Mouse (Mus musculus) Muller cell, postnatal 12 days (primary cell): ENCODE data around the gene Pdzd2.

Experiments
- DNase-seq: peaks from one replicate; pipeline ENCODE4 v3.0.0-alpha.2; 2015; ENCODE audit errors: inconsistent ontology term

Pdzd2 gene

GRCm38 (mm10) chr15:12622701-12623100, 117.0 kb downstream of the Pdzd2 start:
- DNase-seq = no peak

GRCm38 (mm10) chr15:12622093-12622643, 117.6 kb downstream of the Pdzd2 start:
- no peak for DNase-seq

- no peak for DNase-seq
Observed at GRCm38 (mm10) chr15:12619273-12619672, 120.5 kb downstream of the Pdzd2 start.

- DNase-seq = no peak
Observed at GRCm38 (mm10) chr15:12617651-12618050, 122.1 kb downstream of the Pdzd2 start.

- DNase-seq = no peak
Observed at GRCm38 (mm10) chr15:12617220-12617619, 122.5 kb downstream of the Pdzd2 start.

GRCm38 (mm10) chr15:12614944-12615878, 124.5 kb downstream of the Pdzd2 start:
- no peak for DNase-seq

GRCm38 (mm10) chr15:12614011-12614410, 125.7 kb downstream of the Pdzd2 start:
- peak; percentile 27 for DNase-seq

GRCm38 (mm10) chr15:12612944-12613675, 126.6 kb downstream of the Pdzd2 start:
- DNase-seq = peak; percentile 56

GRCm38 (mm10) chr15:12608090-12608489, 131.6 kb downstream of the Pdzd2 start:
- DNase-seq = no peak

- no peak for DNase-seq
Observed at GRCm38 (mm10) chr15:12606306-12606705, 133.4 kb downstream of the Pdzd2 start.

GRCm38 (mm10) chr15:12605239-12605993, 134.3 kb downstream of the Pdzd2 start:
- DNase-seq = no peak

- no peak for DNase-seq
Observed at GRCm38 (mm10) chr15:12603674-12604073, 136.1 kb downstream of the Pdzd2 start.

- DNase-seq = no peak
Observed at GRCm38 (mm10) chr15:12593094-12593493, 146.6 kb downstream of the Pdzd2 start.

GRCm38 (mm10) chr15:12592628-12593027, 147.1 kb downstream of the Pdzd2 start:
- no peak for DNase-seq

GRCm38 (mm10) chr15:12588661-12589060, 151.1 kb downstream of the Pdzd2 start:
- no peak for DNase-seq

- no peak for DNase-seq
Observed at GRCm38 (mm10) chr15:12586852-12587424, 152.8 kb downstream of the Pdzd2 start.

GRCm38 (mm10) chr15:12586154-12586553, 153.6 kb downstream of the Pdzd2 start:
- DNase-seq = peak; percentile 68

- no peak for DNase-seq
Observed at GRCm38 (mm10) chr15:12583051-12583450, 156.7 kb downstream of the Pdzd2 start.

- DNase-seq = no peak
Observed at GRCm38 (mm10) chr15:12582471-12582870, 157.3 kb downstream of the Pdzd2 start.

- no peak for DNase-seq
Observed at GRCm38 (mm10) chr15:12579196-12579595, 160.5 kb downstream of the Pdzd2 start.

GRCm38 (mm10) chr15:12578276-12578675, 161.4 kb downstream of the Pdzd2 start:
- peak; percentile 38 for DNase-seq
